Mouse (Mus musculus) T-helper 1 cell (primary cell): Measurements from ENCODE around the gene Tab1.

Experiments
- in situ Hi-C: fragments of 300-600 bp; cut with MboI, MseI; formaldehyde crosslinking; loops from one replicate; pipeline ENCODE4 v1.15.1; 2025; ENCODE audit warnings: high pct_unique_total_duplicates

The Tab1 gene

GRCm38 (mm10) chr15:80135499-80135898, 2.6 kb downstream of the Tab1 start:
- in situ Hi-C loops = no loop called here

GRCm38 (mm10) chr15:80136645-80137044, 3.7 kb downstream of the Tab1 start:
- in situ Hi-C loops = no loop called here

- in situ Hi-C loops = no loop called here
Observed at GRCm38 (mm10) chr15:80137945-80138791, 5.2 kb downstream of the Tab1 start.

- in situ Hi-C loops = no loop called here
Observed at GRCm38 (mm10) chr15:80140302-80140701, 7.4 kb downstream of the Tab1 start.

- in situ Hi-C loops = no loop called here
Observed at GRCm38 (mm10) chr15:80140878-80141277, 8.0 kb downstream of the Tab1 start.

- in situ Hi-C loops = no loop called here
Observed at GRCm38 (mm10) chr15:80142130-80142529, 9.2 kb downstream of the Tab1 start.

GRCm38 (mm10) chr15:80143760-80144159, 10.8 kb downstream of the Tab1 start:
- in situ Hi-C loops = no loop called here

- in situ Hi-C loops = no loop called here
Observed at GRCm38 (mm10) chr15:80145397-80145796, 12.5 kb downstream of the Tab1 start.

- in situ Hi-C loops = no loop called here
Observed at GRCm38 (mm10) chr15:80146153-80146552, 13.2 kb downstream of the Tab1 start.

GRCm38 (mm10) chr15:80147090-80147489, 14.2 kb downstream of the Tab1 start:
- in situ Hi-C loops = no loop called here

GRCm38 (mm10) chr15:80147511-80147910, 14.6 kb downstream of the Tab1 start:
- in situ Hi-C loops = no loop called here

- in situ Hi-C loops = no loop called here
Observed at GRCm38 (mm10) chr15:80148565-80148964, 15.6 kb downstream of the Tab1 start.

- in situ Hi-C loops = no loop called here
Observed at GRCm38 (mm10) chr15:80149517-80149916, 16.6 kb downstream of the Tab1 start.

GRCm38 (mm10) chr15:80152663-80153062, 19.7 kb downstream of the Tab1 start:
- in situ Hi-C loops = loop anchor here (5.0 kb wide), 1 partner anchor 80 kb away; the partner anchor contains the start of gene Mief1

GRCm38 (mm10) chr15:80153757-80154156, 20.8 kb downstream of the Tab1 start:
- in situ Hi-C loops = loop anchor here (5.0 kb wide), 1 partner anchor 79 kb away; the partner anchor contains the start of gene Mief1

GRCm38 (mm10) chr15:80155707-80156106, 22.8 kb downstream of the Tab1 start:
- in situ Hi-C loops = no loop called here

GRCm38 (mm10) chr15:80157197-80157943, 24.4 kb downstream of the Tab1 start:
- in situ Hi-C loops = no loop called here

- in situ Hi-C loops = no loop called here
Observed at GRCm38 (mm10) chr15:80158001-80158706, 25.2 kb downstream of the Tab1 start.

- in situ Hi-C loops = no loop called here
Observed at GRCm38 (mm10) chr15:80158707-80159090, 25.8 kb downstream of the Tab1 start.

GRCm38 (mm10) chr15:80159286-80159901, 26.5 kb downstream of the Tab1 start:
- in situ Hi-C loops = no loop called here

- in situ Hi-C loops = no loop called here
Observed at GRCm38 (mm10) chr15:80160223-80160622, 27.3 kb downstream of the Tab1 start.

- in situ Hi-C loops = no loop called here
Observed at GRCm38 (mm10) chr15:80160726-80161125, 27.8 kb downstream of the Tab1 start.
